Mouse (Mus musculus): ENCODE measurements at regions not wholly inside any gene's neighbourhood (a gene's known extent, or its start where the extent isn't known, plus 50 kb on each side); places are given as distances from the start of the nearest gene placed in this dataset.
A peak's percentile ranks its signal among the peaks of the same experiment; 100 is the strongest.

DNA sequence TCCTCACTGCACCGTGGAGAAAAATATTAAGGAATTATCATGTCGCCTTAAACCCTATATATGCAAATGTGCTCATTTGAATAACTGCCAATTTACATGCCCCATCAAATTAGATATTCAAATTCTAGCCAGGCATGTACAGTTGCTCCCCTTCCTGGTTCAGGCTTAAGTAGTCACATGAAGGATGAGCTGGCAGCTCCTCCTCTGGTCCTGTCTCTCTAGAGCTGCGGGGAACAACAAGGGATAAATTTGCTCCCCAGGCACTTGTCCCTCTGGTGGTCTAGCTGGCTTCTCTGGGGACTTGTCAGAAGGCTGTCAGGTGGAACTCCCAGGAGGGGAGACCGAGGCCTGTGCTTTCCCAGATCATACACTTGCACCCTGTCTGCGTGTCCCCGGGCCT lies 221.8 kb downstream of the Tle3 start:
- Histone ChIP-seq H3K4me1 (peaks cover 35% of the 10 kb centered on the region), H3K9ac (no peak overlapping the region), H3K36me3 (no peaks in the 10 kb centered on the region), H3K4me3 (no peak overlapping the region), H3K4me2 (no peak overlapping the region), H3K9me3 (no peaks in the 10 kb centered on the region), H3K27ac (no peak overlapping the region), H3K27me3 (no peaks in the 10 kb centered on the region)
- no peak for ATAC-seq (ENCODE audit: insufficient number of reproducible peaks, insufficient read depth, low FRiP score, low TSS enrichment, low read depth)
- 75% methylated on average over 6 of the region's 6 CpGs for WGBS

DNA sequence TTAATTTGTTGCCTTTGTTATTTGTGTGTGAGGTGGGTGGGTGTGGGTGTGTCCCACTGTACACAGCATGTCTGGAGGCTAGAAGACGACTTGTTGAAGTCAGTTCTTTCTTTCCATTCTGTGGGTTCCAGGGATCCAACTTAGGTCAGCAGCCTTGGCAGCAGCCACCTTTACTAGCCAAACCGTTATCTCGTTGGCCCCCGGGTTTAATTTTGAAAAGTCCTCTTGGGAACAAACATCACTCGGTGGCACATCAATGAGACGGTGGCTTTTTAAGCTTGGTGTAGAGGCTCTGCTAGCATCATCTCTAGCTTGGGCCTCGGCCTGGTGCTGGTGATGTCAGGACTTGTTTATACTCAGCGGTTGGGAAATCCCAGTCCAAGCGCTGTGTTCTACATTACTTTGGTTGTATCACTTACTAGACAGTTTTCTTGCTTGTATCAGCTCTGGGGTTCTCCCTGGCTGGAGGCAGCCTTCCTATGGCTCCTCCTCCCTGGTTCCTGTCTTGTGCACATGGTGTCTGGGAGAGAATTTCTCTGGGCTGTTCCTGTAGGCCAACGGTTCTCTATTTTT lies 217.6 kb downstream of the Tle3 start:
- WGBS = 85% methylated on average over 10 of the region's 10 CpGs
- no peaks in the 10 kb centered on the region for H3K27me3 ChIP-seq
- H3K27ac ChIP-seq = no peak overlapping the region
- no peak overlapping the region for H3K4me2 ChIP-seq
- no peak for ATAC-seq (ENCODE audit: insufficient number of reproducible peaks, insufficient read depth, low FRiP score, low TSS enrichment, low read depth)
- H3K9me3 ChIP-seq = no peaks in the 10 kb centered on the region
- H3K36me3 ChIP-seq = no peaks in the 10 kb centered on the region
- peaks cover 13% of the 10 kb centered on the region; the same call in 1 of the 2 replicates for H3K4me1 ChIP-seq
- no peak overlapping the region for H3K4me3 ChIP-seq
- no peak overlapping the region for H3K9ac ChIP-seq

DNA sequence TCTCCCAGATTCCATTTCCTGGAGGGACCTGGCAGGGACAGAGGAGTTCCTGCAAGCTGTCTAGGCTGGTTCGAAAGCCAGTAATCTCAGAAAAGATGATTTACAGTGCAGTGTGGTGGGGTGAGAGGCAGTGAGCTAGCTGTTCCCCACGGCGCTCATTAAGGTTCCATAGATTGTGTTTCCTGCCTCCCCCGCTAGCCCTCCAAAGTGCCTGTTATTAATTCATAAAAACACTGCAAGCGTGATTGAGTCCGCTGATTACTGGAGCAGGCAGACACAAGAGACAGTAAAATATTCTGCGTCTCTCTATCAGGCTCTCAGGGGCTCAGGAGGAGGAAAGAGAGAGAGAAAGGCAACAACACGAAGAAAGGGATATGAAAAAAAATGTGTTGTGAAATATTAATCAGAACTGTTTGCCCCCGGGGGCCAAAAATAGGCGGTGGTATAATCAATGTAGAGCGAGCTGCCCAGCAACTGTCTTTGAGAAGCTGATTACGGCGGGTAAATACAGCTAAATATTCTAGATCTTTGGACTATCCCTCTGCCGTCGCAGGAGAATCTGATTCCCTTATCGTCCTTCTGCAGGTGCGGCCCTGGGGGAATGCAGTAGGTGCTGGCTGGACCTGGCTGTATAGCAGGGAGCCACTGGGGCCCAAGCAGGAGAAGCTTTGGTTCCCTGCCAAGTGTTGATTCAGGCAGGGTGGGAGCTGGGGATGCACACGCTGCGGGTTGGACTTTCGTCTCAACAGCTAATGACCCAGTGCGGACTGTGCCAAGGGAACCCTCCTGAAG lies 211.3 kb downstream of the Tle3 start:
- Histone ChIP-seq H3K27me3 (no peaks in the 10 kb centered on the region), H3K27ac (no peak overlapping the region), H3K9me3 (no peaks in the 10 kb centered on the region), H3K36me3 (no peaks in the 10 kb centered on the region), H3K4me3 (no peak overlapping the region), H3K9ac (no peak overlapping the region), H3K4me1 (peaks cover 14% of the 10 kb centered on the region), H3K4me2 (no peak overlapping the region)
- no peak for ATAC-seq (ENCODE audit: insufficient number of reproducible peaks, insufficient read depth, low FRiP score, low TSS enrichment, low read depth)
- 53% methylated on average over 21 of the region's 21 CpGs for WGBS

DNA sequence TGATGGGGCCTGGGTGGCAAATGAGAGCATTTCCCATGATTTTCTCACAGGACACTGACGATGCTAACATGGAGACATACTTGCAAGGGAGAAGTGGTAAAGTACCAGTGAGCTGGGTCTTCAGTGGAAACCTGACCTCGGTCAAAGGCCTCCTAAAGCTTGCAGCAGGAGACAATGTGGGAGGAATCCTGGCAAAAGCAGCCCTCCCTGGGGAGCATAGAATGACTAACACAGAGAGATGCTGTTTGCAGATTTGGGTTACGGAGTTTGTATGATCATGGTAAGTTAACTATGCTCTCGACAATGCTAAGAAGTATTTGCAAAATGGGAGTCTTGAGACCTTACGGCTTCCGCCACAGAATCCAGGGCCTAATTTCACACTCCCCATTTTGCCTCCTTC lies 208.9 kb downstream of the Tle3 start:
- Histone ChIP-seq H3K4me1 (peaks cover 22% of the 10 kb centered on the region), H3K4me2 (no peak overlapping the region), H3K4me3 (no peak overlapping the region), H3K27me3 (no peaks in the 10 kb centered on the region), H3K9ac (no peak overlapping the region), H3K9me3 (no peaks in the 10 kb centered on the region), H3K36me3 (no peaks in the 10 kb centered on the region), H3K27ac (no peak overlapping the region)
- WGBS = 72% methylated on average over 6 of the region's 6 CpGs
- ATAC-seq (ENCODE audit: insufficient number of reproducible peaks, insufficient read depth, low FRiP score, low TSS enrichment, low read depth) = no peak

DNA sequence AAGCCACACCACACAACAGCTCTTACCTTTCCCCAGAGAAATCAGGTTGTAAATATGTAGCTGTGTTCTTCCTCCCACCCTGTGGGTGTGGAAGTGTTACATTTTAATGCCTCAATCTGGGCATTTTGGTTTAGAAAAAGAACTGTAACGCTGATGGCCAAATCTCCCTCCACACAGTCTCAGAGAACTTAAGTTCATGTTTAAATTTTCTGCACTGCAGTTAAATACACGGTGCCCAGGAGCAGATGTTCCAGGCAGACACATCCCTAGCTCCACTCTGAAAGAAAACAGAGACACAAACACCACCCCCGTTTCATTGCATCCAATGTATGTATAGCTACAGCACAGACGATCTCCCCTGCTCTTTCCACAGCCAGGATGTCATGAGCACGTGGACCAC lies 206.1 kb downstream of the Tle3 start:
- no peaks in the 10 kb centered on the region for H3K27me3 ChIP-seq
- WGBS = 50% methylated on average over 5 of the region's 5 CpGs
- H3K4me3 ChIP-seq = no peak overlapping the region
- H3K4me1 ChIP-seq = peaks cover 22% of the 10 kb centered on the region
- H3K36me3 ChIP-seq = no peaks in the 10 kb centered on the region
- H3K9ac ChIP-seq = 0 out of 2 replicates have a peak overlapping the region, but pooled peaks have one; percentile 3
- no peak overlapping the region for H3K4me2 ChIP-seq
- no peaks in the 10 kb centered on the region for H3K9me3 ChIP-seq
- ATAC-seq (ENCODE audit: insufficient number of reproducible peaks, insufficient read depth, low FRiP score, low TSS enrichment, low read depth) = no peak
- no peak overlapping the region for H3K27ac ChIP-seq

DNA sequence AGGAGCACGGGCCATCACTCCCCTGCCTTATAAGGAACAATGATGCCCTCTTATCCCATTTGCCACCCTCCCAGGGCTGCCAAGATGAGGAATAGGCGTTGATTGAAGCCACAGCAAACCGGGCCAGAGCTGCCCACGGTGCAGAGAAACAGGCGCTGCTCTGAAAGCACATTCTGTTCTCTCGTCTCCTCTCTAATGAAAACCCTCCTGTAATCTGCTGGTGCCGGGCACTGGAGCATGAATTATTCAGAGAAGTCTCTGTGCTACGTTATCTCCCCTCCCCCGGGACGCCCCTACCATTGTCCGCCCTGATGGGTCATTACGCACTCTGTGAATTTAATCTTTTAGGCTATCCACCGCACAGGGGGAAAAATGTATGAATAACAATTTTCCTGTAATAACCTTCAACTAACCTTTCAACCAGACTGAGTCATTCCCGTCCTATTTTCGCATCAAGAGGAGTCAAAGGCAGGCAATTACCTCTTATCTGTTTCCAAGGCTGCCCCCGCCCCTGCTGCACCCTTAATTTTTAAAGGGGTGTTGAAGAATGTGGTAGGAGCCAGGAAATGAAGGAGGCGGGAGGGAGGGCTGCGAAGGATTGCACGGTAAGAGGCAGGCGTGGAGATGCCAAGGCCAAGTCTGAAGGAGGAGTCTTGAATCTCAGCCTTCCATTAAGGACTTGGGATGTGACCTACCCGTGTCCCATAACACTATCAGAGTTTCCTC lies 201.6 kb downstream of the Tle3 start:
- Histone ChIP-seq H3K4me3 (no peak overlapping the region), H3K4me2 (no peak overlapping the region), H3K36me3 (no peaks in the 10 kb centered on the region), H3K4me1 (peaks cover 21% of the 10 kb centered on the region), H3K9me3 (peaks cover 3% of the 10 kb centered on the region; the same call in 1 of the 2 replicates), H3K9ac (no peak overlapping the region), H3K27ac (no peak overlapping the region), H3K27me3 (no peaks in the 10 kb centered on the region)
- 27% methylated on average over 21 of the region's 21 CpGs for WGBS
- 0 out of 2 replicates have a peak, but pooled peaks have one; percentile 43 for ATAC-seq (ENCODE audit: insufficient number of reproducible peaks, insufficient read depth, low FRiP score, low TSS enrichment, low read depth)

DNA sequence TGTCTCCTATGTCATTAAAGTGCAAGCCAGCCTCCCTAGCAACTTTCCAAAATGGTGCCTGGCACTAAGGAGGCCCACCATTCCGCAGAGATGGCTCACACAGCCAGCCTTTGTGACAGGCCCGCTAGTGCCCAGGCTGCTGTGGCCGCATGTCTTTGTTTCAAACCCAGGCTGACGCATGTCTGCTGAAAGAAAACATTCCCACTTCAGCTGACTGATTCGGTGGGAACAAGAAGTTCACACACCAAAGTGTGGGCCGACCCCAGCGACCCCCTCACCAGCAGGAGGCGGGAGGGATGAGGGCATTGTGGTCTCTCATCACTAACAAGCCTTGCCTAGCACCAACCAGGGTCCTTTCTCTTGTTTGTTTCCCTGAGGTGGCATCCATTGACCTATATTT lies 190.9 kb downstream of the Tle3 start:
- Histone ChIP-seq H3K4me1 (no peaks in the 10 kb centered on the region), H3K9me3 (no peaks in the 10 kb centered on the region), H3K4me3 (no peak overlapping the region), H3K36me3 (no peaks in the 10 kb centered on the region), H3K9ac (no peak overlapping the region), H3K27ac (no peak overlapping the region), H3K27me3 (peaks cover 3% of the 10 kb centered on the region; the same call in 1 of the 2 replicates), H3K4me2 (no peak overlapping the region)
- no peak for ATAC-seq (ENCODE audit: insufficient number of reproducible peaks, insufficient read depth, low FRiP score, low TSS enrichment, low read depth)
- 60% methylated on average over 8 of the region's 8 CpGs for WGBS

DNA sequence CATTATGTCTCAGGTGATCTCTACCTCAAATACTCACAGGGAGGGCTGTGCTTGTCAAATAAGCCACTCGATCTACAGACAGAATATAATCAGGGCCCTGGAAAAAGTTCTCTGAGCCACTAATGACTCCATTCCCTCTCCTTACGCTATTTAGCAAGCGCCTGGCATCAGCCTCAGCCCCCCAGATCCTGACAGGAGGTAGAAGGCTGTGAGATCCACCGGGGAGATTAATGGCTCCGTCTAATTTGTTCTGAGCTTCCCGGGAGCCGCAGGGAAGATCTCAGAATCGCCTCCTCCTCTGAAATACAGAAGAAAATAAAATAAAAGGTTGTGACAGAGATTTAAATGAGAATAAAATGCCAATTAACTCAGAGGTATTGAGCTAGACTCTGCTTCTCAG lies 189.4 kb downstream of the Tle3 start:
- Histone ChIP-seq H3K4me2 (no peak overlapping the region), H3K9ac (no peak overlapping the region), H3K27ac (no peak overlapping the region), H3K9me3 (no peaks in the 10 kb centered on the region), H3K4me3 (no peak overlapping the region), H3K36me3 (no peaks in the 10 kb centered on the region), H3K4me1 (no peaks in the 10 kb centered on the region), H3K27me3 (peaks cover 3% of the 10 kb centered on the region; the same call in 1 of the 2 replicates)
- ATAC-seq (ENCODE audit: insufficient number of reproducible peaks, insufficient read depth, low FRiP score, low TSS enrichment, low read depth) = no peak
- WGBS = 54% methylated on average over 8 of the region's 8 CpGs

DNA sequence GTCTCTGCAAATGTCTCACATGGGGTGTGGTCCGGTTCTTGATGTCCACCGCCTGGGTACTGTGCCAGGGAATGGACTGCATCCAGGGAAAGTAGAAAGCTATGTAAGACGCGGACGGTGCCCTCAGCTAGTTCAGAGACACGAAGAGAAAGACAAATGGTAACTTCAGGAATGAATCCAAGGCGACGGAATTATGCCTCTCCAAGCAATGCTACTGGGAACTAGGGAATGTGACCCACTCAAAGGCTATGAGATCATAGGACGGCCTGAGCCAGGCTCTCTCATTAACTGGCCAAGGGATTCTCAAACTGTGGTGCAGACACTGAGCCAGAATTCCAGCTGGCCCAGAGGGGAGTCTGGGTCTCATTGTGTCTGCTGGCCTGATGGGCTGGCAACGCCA lies 186.5 kb downstream of the Tle3 start:
- no peaks in the 10 kb centered on the region for H3K9me3 ChIP-seq
- no peaks in the 10 kb centered on the region for H3K4me1 ChIP-seq
- no peak overlapping the region for H3K4me2 ChIP-seq
- WGBS = 76% methylated on average over 10 of the region's 10 CpGs
- no peak overlapping the region for H3K27ac ChIP-seq
- no peak overlapping the region for H3K9ac ChIP-seq
- H3K4me3 ChIP-seq = no peak overlapping the region
- no peak for ATAC-seq (ENCODE audit: insufficient number of reproducible peaks, insufficient read depth, low FRiP score, low TSS enrichment, low read depth)
- H3K27me3 ChIP-seq = peaks cover 3% of the 10 kb centered on the region; the same call in 1 of the 2 replicates
- no peaks in the 10 kb centered on the region for H3K36me3 ChIP-seq

DNA sequence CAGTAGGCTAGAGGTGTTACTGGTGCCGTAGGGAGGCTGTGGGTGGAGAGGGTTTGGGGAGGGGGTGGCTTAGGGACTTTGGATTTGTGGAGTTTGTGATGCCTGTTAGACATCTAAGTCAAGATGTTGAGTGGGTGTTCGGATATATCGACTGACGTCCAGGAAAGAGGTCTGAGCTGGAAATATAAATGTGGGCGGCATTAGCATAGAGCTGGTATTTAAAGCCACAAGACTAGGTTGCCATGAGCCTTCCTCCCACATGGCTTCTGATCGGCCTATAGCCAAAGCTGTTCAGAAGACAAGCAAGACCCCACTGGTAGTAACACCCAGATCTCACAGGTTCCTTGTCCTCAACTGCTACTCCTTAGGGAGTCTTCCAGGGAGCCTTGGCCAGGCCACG lies 184.9 kb downstream of the Tle3 start:
- Histone ChIP-seq H3K4me2 (no peak overlapping the region), H3K4me3 (no peak overlapping the region), H3K27me3 (no peaks in the 10 kb centered on the region), H3K36me3 (no peaks in the 10 kb centered on the region), H3K4me1 (no peaks in the 10 kb centered on the region), H3K9ac (no peak overlapping the region), H3K9me3 (no peaks in the 10 kb centered on the region), H3K27ac (no peak overlapping the region)
- WGBS = 90% methylated on average over 7 of the region's 7 CpGs
- ATAC-seq (ENCODE audit: insufficient number of reproducible peaks, insufficient read depth, low FRiP score, low TSS enrichment, low read depth) = no peak

DNA sequence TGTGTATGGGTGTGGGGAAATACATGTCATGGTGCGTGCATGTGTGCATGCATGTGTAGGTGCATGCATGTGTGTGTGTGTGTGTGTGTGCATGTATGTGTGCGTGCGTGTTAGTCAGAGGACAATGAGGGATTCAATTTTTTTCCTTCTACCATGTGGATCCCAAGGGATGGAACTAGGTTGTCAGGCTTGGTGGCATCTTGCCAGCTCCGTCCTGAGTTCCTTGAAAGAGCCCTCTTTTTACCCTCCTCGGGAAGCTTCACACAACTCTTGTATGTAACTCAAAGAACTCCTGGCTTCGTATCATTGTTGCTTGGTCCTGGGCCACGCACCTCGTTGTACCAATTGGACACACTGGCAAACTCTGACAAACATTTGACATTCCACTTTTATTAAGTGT lies 183.0 kb downstream of the Tle3 start:
- H3K27ac ChIP-seq = no peak overlapping the region
- H3K27me3 ChIP-seq = no peaks in the 10 kb centered on the region
- no peak for ATAC-seq (ENCODE audit: insufficient number of reproducible peaks, insufficient read depth, low FRiP score, low TSS enrichment, low read depth)
- no peaks in the 10 kb centered on the region for H3K9me3 ChIP-seq
- no peak overlapping the region for H3K9ac ChIP-seq
- no peaks in the 10 kb centered on the region for H3K4me1 ChIP-seq
- no peak overlapping the region for H3K4me3 ChIP-seq
- H3K36me3 ChIP-seq = no peaks in the 10 kb centered on the region
- 78% methylated on average over 8 of the region's 8 CpGs for WGBS
- H3K4me2 ChIP-seq = no peak overlapping the region

DNA sequence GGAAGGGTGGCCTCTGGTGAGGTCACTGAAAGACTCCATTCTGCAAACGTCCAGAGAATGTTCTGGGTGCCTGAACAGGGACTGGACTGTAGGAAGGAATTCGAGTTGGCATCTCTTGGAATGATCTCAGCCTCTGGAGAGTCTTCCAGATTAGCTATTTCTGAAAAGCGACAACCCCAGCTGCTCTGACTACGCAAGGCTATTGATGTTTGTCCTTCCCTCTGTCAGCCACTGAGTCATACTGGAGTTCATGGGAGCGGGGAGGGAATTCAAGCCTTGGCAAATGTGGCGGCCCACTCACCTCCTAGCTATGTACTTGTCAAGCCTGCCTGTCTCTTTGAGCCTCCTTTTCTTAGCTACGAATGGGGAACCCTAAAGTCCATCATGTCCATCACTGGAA lies 182.4 kb downstream of the Tle3 start:
- no peak overlapping the region for H3K4me3 ChIP-seq
- no peak overlapping the region for H3K4me2 ChIP-seq
- peaks cover 4% of the 10 kb centered on the region; the same call in 1 of the 2 replicates for H3K4me1 ChIP-seq
- H3K27me3 ChIP-seq = no peaks in the 10 kb centered on the region
- no peak for ATAC-seq (ENCODE audit: insufficient number of reproducible peaks, insufficient read depth, low FRiP score, low TSS enrichment, low read depth)
- H3K9ac ChIP-seq = no peak overlapping the region
- H3K27ac ChIP-seq = no peak overlapping the region
- no peaks in the 10 kb centered on the region for H3K9me3 ChIP-seq
- no peaks in the 10 kb centered on the region for H3K36me3 ChIP-seq
- WGBS = 78% methylated on average over 7 of the region's 7 CpGs
